Mouse (Mus musculus) kidney, adult 8-10 months (tissue): Measurements from ENCODE around the gene Dlgap1.
"Not testable (repeated sequence)": the region's sequence is repeated elsewhere in the genome, so short reads cannot be mapped to it uniquely, and the experiment has no call there.

ENCODE experiments used
- DNase-seq, 2 experiments: peaks; one replicate each; pipeline ENCODE4 v3.0.0; 2022

Dlgap1 gene

DNA sequence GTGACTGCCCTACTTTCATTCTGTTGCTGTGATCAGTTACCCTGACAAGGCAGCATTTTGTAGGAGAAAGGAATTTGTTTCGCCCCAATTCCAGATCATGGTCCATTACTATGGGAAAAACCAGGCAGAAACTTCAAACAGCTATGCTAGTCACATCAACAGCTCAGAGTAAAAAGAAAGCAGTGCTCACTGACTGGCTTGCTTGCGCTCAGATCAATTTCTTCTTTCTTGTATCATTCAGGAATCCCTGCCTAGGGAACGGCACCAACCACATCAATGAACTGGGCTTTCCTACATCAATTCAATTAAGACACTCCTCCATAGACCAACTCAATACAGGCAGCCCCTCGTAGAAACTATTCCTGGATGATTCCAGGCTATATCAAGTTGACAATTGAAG is 572.9 kb downstream of the Dlgap1 start:
- no peak for DNase-seq

DNA sequence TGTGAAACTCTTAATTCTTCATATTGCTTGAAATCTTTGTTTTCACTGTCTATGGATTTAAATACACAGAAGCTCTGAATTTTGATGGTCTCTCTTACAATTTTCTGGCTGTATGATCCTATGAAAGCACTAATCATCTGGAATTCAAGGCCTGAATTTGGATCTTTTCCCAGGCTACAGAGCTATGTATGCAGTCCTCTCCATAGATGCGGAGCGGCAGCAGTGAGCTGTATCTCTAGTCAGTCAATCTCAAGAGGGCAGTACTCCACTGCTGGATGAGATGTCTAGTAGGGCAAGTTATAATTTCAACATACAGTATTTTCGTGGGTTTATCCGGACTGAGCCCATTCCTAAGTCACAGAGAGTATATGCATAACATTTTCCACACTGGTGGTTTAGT is 581.9 kb downstream of the Dlgap1 start:
- DNase-seq: no peak

- DNase-seq: no peak
These were observed 592.7 kb downstream of the Dlgap1 start for GRCm38 (mm10) chr17:70561547-70561946.

- DNase-seq: no peak
These were observed 602.0 kb downstream of the Dlgap1 start for GRCm38 (mm10) chr17:70570848-70571247.

DNA sequence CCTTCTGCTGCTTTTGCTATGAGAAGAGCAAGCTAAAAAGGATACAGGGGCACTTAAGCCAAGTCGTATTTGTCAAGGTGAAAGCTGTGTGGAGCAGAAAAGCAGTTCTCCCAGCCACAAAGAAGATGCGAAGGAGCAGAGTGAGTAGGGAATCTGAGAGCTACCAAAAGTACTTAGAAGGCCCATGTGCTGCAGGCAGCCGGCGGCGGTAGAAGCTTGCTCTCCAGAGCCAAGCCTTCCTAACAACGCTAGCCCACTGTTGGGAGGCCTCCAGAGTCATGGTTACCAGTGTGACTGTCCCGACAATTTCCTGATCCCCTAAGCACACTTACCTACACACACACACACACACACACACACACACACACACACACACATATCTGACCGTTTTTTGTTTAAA is 614.2 kb downstream of the Dlgap1 start:
- DNase-seq: no peak

DNA sequence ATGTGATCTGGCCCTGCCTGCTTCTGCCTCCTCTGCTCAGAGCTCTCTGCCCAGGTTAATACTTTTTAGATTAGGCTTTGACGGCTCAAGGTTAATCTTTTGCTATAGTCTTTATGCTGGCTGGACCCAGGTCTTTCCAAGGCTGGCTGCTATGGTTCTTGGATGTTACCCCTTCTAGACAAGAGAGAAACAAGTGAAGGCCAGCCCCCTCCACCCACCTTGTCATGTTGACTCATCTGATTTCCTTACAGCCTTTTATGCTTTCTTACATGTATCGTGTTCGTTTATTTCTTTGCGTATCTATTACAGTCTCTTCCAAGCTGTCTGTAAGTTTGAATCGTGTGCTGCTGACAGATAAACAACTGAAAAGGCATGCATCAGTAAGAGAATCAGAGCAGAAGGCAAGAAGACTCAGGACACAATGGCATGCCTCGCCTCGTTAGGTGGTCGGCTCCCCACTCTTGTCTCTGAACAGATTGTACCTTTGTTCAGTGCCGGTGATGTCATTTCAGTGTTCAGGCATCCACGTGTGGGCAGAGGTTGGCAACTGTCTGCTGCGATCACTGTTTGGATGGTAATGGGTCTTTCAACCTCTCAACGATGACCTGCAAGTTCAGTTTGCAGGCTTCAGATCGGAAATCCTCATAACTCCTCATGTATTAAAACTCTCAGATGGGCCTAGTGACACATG is 618.0 kb downstream of the Dlgap1 start:
- no peak for DNase-seq

DNA sequence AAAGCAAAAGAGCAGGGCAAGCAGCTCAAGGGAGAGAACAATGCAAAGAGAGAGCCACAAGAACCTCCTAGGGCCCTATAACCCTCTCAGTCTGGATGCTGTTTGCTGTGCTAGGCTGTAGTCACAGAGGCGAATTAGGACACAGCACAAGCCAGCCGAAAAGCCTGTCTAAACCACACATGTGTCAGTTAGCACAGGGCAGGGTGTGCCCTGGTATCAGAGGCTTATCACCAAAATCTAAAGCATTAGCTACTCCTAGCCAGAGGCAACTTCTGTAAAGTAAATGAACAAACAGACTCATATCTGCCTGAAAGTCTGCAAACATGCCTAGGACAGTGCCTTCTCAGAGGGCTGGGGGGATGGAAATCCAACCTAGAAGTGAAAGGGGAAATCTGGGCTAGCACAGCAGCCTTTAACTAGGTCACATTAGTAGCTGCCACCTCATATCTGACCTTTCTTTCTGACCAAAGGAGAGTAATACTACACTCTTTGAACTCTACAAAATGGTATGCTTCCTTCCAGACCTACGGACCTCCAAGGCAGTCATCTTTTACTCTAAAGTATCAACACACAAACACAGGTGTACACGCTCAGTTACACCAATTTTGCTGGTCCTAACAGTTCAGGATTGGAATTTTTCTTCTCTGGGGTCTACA is 619.2 kb downstream of the Dlgap1 start:
- DNase-seq: not testable (repeated sequence)

DNA sequence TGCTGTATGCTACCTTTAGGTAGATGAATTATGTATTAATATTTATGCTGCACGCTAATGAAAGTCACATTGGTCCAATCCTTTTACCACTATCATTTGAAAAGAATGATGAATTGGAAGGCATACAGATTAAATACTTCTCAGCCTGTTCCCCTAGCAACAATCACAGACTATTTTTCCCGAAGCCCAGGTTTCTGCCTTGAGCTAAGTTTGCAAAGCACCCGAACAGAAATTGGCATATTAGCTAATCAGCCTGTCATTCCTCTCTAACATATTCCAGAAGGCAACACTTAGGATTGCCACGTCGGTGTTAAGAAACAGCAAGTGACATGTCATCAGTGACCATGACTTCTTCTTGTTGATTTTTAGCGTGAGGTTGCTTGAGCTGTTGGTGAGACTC is 619.8 kb downstream of the Dlgap1 start:
- DNase-seq: no peak

DNA sequence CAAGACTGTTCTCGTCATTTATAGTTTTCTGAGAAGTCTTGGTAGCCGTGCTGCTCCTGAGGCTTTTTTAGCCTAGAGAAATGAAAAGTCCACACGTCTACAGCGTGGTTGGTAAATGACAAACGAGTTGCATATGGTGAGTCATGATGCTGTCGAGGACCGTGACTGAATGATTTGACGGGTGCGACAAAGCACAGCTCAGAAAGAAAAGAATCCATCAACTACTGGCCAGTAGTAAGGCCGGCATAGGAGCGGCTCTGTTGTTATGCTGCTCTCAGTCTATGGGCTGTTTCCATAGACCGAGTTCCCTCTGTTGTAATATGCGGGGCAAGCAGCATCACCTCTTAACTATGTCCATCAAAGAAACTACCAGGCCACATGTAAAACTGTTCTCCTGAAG is 620.3 kb downstream of the Dlgap1 start:
- no peak for DNase-seq

GRCm38 (mm10) chr17:70590506-70590905 is 621.6 kb downstream of the Dlgap1 start:
- DNase-seq: no peak

DNA sequence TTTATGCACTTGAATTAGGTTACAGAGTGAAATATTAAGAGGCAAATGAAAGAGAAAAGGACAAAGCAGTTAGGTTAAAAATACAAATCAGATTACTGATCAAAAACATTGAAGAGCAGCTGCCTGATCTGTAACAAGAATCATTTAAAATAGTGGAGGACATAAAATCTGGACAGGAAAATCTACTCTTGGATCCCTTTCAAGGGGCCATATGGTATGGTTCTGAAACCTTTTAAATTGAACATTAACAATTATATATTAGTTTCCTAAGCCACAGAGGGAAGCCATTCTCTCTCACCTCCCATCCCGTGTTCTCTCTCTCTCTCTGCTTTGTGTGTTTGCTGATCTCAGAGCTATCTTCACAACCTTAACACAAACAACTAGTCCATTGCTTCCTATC is 625.4 kb downstream of the Dlgap1 start:
- no peak for DNase-seq

DNA sequence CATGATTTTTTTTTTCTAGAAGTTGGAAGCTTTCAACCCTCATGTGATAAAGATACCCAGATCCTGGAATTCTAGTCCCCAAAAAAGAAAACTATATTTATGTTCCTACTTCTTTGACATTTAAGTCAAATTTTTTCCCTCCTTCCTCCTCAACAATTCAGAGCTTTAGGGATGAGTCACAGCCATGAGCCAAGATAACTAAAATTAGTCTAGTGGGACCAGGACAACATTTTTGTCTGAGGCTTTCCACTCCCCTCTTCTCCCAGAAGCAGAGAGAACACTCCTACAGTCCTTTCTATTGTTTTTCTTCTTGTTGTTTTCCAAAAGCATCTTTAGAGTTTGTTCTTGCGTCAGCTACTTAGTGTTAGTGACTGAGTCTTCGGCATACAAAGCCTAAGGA is 627.5 kb downstream of the Dlgap1 start:
- no peak for DNase-seq

DNA sequence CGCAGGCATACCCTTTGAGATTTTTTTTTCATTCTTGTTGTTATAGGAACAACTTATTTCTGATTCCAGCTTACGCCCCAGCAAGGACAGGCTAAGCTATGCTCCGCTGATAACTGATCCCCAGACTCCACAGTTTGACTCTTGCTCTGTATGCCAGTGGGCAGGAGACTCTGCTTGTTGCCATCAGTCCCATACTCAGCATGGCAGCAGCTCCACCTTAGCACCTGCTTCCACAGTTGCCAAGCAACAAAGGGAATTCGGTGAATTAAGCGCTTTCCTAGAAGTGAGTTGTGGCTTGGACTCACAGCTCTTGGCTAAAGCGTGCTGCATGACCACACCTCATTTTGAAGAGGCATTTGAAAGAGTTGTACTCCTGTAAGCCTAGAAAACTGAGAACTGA is 631.6 kb downstream of the Dlgap1 start:
- DNase-seq: no peak

DNA sequence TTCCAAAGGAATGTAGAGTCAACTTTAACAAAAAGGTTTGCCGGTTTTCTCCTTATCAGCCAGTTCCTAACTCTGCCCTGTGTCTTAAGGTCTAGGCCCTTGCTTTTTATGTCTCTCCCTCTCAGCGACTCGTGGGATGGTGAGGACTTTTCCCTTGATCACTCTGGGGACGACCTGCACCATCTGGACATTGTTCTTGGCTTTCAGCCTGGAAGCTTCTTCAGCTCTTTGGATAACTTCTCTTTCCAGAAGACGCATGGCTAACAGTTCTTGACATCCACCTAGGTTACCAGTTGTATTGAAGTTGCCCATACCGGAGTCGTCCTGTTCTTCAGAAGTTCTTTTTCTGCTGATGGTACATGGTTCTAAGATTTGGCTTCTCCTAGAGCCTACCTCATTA is 633.2 kb downstream of the Dlgap1 start:
- DNase-seq: no peak

DNA sequence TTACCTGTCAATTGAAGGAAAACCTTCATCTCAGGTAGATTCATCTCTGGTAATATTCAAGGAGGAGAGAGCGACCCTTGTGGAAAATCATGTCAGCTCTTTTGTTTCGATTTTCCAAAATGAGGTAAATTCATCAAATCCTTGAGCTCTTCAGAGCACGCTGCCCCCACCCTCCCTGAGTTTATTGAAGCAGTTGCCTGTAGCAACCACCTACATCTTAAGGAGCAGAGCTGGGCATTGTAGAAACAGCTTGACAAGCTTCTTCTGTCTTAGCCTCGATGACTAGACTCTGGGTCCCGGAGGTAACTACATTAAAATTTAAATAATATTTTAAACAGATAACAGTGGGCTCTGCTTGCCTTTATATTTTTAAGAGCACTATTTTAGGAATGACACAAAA is 636.8 kb downstream of the Dlgap1 start:
- no peak for DNase-seq

DNA sequence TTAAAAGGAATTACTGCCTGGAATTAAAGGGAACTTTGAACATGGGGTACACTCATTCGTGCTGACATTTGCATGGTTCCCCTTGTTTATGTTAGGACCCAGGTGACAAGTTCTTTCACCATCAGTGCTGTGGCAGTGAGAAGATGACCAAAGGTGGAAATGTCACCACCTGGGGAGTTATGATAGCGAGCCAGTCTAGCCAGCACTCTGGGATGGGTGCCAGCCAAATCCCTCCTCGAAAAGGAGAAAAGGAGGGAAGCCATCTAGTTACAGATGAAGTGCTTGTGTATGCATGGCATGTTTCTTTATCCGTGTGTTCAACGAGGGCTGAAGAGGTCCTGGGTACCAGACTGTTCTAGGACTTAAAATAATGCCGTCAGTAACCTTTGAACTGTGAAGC is 643.3 kb downstream of the Dlgap1 start:
- DNase-seq: no peak

DNA sequence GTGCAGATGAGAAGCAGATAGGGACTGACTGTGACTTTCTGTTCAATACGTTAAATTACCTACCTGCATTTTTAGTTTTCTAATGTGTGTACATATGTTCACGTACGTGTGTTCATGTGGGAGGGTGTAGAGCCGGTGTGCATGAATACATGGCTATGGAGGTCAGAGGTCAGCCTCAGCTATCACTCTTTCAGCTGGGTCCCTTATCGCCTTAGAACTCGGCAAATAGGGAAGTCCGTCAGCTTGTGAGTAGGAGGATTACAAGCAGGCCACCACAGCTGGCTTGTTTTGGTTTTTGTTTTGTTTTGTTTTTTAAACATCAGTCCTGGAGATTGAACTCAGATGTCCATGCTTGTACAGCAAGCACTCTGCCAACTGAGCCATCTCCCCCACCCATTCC is 645.0 kb downstream of the Dlgap1 start:
- DNase-seq: no peak

- DNase-seq: no peak
These were observed 645.7 kb downstream of the Dlgap1 start for GRCm38 (mm10) chr17:70614407-70615060.

DNA sequence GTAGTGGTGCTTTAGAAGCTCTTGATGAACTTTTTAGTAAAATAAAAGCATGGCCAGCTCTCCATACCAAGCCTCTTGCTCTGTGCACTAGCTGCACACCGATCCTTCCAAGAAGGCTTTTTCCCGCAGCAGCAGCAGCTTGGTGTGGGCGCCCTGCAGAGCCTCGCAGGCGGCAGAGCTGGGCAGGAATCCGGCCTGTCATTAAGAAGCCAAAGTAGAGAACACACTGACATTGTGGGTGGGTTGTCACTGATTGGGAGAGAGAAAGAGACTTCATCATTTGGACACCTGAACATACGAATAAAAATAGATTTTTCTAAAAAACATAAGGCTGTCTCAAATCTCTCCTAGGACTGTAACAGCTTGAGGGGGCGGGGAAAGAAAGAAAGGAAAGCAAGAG is 653.6 kb downstream of the Dlgap1 start:
- DNase-seq: no peak

- no peak for DNase-seq
These were observed 657.5 kb downstream of the Dlgap1 start for GRCm38 (mm10) chr17:70626396-70626795.

- no peak for DNase-seq
These were observed 658.1 kb downstream of the Dlgap1 start for GRCm38 (mm10) chr17:70626925-70627324.

DNA sequence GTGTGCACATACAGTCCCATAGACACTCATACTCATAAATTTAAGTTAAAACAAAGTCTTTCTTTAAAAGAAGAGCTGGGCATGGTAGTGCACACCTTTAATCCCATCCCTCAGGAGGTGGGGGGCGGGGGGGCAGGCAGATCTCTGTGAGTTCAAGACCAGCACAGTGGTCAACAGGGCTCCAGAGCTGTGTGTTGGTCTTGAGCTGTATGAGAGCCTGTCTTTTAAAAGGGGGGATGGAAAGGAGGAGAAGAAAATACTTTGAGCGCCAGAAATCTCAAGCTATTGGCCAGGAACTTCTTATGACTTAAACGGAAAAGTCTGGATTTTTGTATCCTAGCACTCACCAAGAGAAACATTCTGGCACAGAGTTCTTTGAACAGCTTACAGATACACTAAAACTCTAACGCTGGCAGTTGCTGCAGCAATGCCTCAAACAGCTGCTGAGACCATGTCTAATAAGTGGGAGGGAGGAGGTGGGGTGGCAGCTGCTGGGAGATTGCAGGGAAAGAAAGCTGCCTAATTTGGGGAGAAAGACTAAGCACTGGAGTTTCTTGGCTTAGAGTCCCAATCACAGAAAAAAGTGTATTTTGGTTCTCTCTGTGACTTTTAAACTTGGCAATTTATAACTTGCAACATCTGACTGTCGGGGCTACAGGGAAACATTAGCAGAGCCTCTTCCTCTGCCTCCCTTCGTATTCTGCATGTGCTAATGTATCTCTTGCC is 660.9 kb downstream of the Dlgap1 start:
- DNase-seq: no peak

- DNase-seq: peak; percentile 31 to 62
These were observed 664.5 kb downstream of the Dlgap1 start for GRCm38 (mm10) chr17:70633181-70633944.
